Mouse (Mus musculus) embryonic facial prominence, embryonic 11.5 days (tissue): Measurements from ENCODE around the gene Olfr491. TPM values are rescaled to one million over a fixed set of nuclear protein-coding genes. Genes with fewer than 3 reads are reported as not detected.

ENCODE experiments used
- ATAC-seq: fragments of 200-750 bp; cut with Nextera tagmentation; replicated peaks from 2 replicates; pipeline ENCODE4 v1.8.0; 2017; ENCODE audit warnings: low read depth; ENCODE audit not compliant: insufficient number of reproducible peaks, low FRiP score, low TSS enrichment
- DNase-seq: peaks from one replicate; pipeline ENCODE4 v3.0.0-alpha.2; 2015; ENCODE audit warnings: low spot score
- H3K27ac ChIP-seq: fragments of 300-500 bp; sonication (generic); replicated peaks from 2 replicates; pipeline ENCODE4 v1.5.1; 2014; ENCODE audit warnings: mild to moderate bottlenecking, low read depth, low read length, control low read depth
- H3K27me3 ChIP-seq: fragments of 300-500 bp; sonication (generic); 2 replicates; pipeline ENCODE4 v1.6.1; 2014; ENCODE audit warnings: mild to moderate bottlenecking, low read length, moderate library complexity, mixed read lengths; ENCODE audit not compliant: control insufficient read depth, insufficient read depth
- H3K36me3 ChIP-seq: fragments of 300-500 bp; sonication (generic); replicated peaks from 2 replicates; pipeline ENCODE4 v1.6.1; 2014; ENCODE audit warnings: low read depth, mild to moderate bottlenecking, low read length, moderate library complexity, mixed read lengths; ENCODE audit not compliant: control insufficient read depth, insufficient read depth
- H3K4me1 ChIP-seq: fragments of 300-500 bp; sonication (generic); 2 replicates; pipeline ENCODE4 v1.6.1; 2014; ENCODE audit warnings: low read length, mixed read lengths; ENCODE audit not compliant: control insufficient read depth, insufficient read depth
- H3K4me2 ChIP-seq: fragments of 300-500 bp; sonication (generic); 2 replicates; pipeline ENCODE4 v1.6.1; 2014; ENCODE audit warnings: low read depth, mild to moderate bottlenecking, control low read depth, low read length, moderate library complexity
- H3K4me3 ChIP-seq: fragments of 300-500 bp; sonication (generic); 2 replicates; pipeline ENCODE4 v1.5.1; 2014; ENCODE audit warnings: low read depth, low read length, control low read depth
- H3K9ac ChIP-seq: fragments of 300-500 bp; sonication (generic); replicated peaks from 2 replicates; pipeline ENCODE4 v1.6.1; 2014; ENCODE audit warnings: mild to moderate bottlenecking, control low read depth, low read length
- H3K9me3 ChIP-seq: fragments of 300-500 bp; sonication (generic); replicated peaks from 2 replicates; pipeline ENCODE4 v1.6.1; 2016; ENCODE audit warnings: mild to moderate bottlenecking, low read length, inconsistent platforms, mixed read lengths; ENCODE audit not compliant: control insufficient read depth
- WGBS: fragments of 180-500 bp; shearing (Covaris S2); extraction: QIAGEN DNeasy Blood & Tissue Kit; methylation state at CpG from one replicate; pipeline ENCODE4 v1.1.7; 2014; 5-methylcytosine and 5-hydroxymethylcytosine counted together
- polyA plus RNA-seq: library from polyadenylated mRNA; unstranded; fragments of >200 nt; fragmentation: Nextera tagmentation; extraction: Ambion mirVana; gene quantifications from 2 replicates; pipeline ENCODE4 v1.2.1, GENCODE M21; 2014

Olfr491 gene
- not detected in 2 replicates for polyA plus RNA-seq

- H3K4me1 ChIP-seq: no peaks in the 10 kb centered on the region
- H3K4me2 ChIP-seq: no peak within 1 kb of the TSS
- no peaks in the 10 kb centered on the region for H3K36me3 ChIP-seq
- no peak for DNase-seq
- WGBS: 68% methylated on average over 1 of the region's 1 CpGs
- H3K9ac ChIP-seq: no peak within 1 kb of the TSS
- no peak within 1 kb of the TSS for H3K27ac ChIP-seq
- ATAC-seq: no peak
- H3K27me3 ChIP-seq: no peaks in the 10 kb centered on the region
- no peak within 1 kb of the TSS for H3K4me3 ChIP-seq
- H3K9me3 ChIP-seq: no peaks in the 10 kb centered on the region
Measured at GRCm38 (mm10) chr7:108313151-108313550, at the start of gene Olfr491. TSS of gene Olfr491 (plus strand) at chr7:108313451.

GRCm38 (mm10) chr7:108288834-108289233 is 24.4 kb upstream of the Olfr491 start, which contains the start of gene Olfr490:
TSS of gene Olfr490 (minus strand) at chr7:108288934.
- no peaks in the 10 kb centered on the region for H3K27me3 ChIP-seq
- ATAC-seq: no peak
- no peaks in the 10 kb centered on the region for H3K36me3 ChIP-seq
- H3K9ac ChIP-seq: no peak within 1 kb of the TSS
- no peaks in the 10 kb centered on the region for H3K4me1 ChIP-seq
- H3K4me3 ChIP-seq: no peak within 1 kb of the TSS
- no peak within 1 kb of the TSS for H3K4me2 ChIP-seq
- H3K27ac ChIP-seq: no peak within 1 kb of the TSS
- no peak for DNase-seq
- H3K9me3 ChIP-seq: no peaks in the 10 kb centered on the region

- no peaks in the 10 kb centered on the region for H3K27me3 ChIP-seq
- no peak within 1 kb of the TSS for H3K9ac ChIP-seq
- no peak for ATAC-seq
Measured at GRCm38 (mm10) chr7:108323574-108323973, 10.3 kb downstream of the Olfr491 start, which contains the start of gene Olfr492. TSS of gene Olfr492 (minus strand) at chr7:108323674.

GRCm38 (mm10) chr7:108346879-108347278 is 33.6 kb downstream of the Olfr491 start, which contains the start of gene Olfr493:
TSS of gene Olfr493 (minus strand) at chr7:108346979.
- Histone ChIP-seq H3K4me3 (no peak within 1 kb of the TSS), H3K36me3 (no peaks in the 10 kb centered on the region), H3K9me3 (no peaks in the 10 kb centered on the region), H3K27me3 (no peaks in the 10 kb centered on the region), H3K4me1 (no peaks in the 10 kb centered on the region), H3K9ac (no peak within 1 kb of the TSS), H3K4me2 (no peak within 1 kb of the TSS), H3K27ac (no peak within 1 kb of the TSS)
- ATAC-seq (no peak), DNase-seq (no peak)
- WGBS: 63% methylated on average over 1 of the region's 1 CpGs

More at GRCm38 (mm10) chr7:108323574-108323973, 10.3 kb downstream of the Olfr491 start, which contains the start of gene Olfr492:
- WGBS: 84% methylated on average over 2 of the region's 2 CpGs
- no peaks in the 10 kb centered on the region for H3K4me1 ChIP-seq
- no peak within 1 kb of the TSS for H3K4me3 ChIP-seq
- no peaks in the 10 kb centered on the region for H3K36me3 ChIP-seq
- no peaks in the 10 kb centered on the region for H3K9me3 ChIP-seq
- H3K4me2 ChIP-seq: no peak within 1 kb of the TSS
- DNase-seq: no peak
- H3K27ac ChIP-seq: no peak within 1 kb of the TSS

GRCm38 (mm10) chr7:108365035-108365434 is 51.8 kb downstream of the Olfr491 start, which contains the start of gene Olfr494:
TSS of gene Olfr494 (plus strand) at chr7:108365335.
- Histone ChIP-seq H3K27me3 (no peaks in the 10 kb centered on the region), H3K9me3 (no peaks in the 10 kb centered on the region), H3K4me1 (no peaks in the 10 kb centered on the region), H3K27ac (no peak within 1 kb of the TSS), H3K9ac (no peak within 1 kb of the TSS), H3K4me3 (no peak within 1 kb of the TSS), H3K4me2 (no peak within 1 kb of the TSS), H3K36me3 (no peaks in the 10 kb centered on the region)
- 80% methylated on average over 3 of the region's 3 CpGs for WGBS
- DNase-seq: no peak
- ATAC-seq: no peak

Other genes with a start within 250 kb of the Olfr491 start
- gene Olfr480, start 246.1 kb upstream of the Olfr491 start, polyA plus RNA-seq: not detected in 2 replicates
- gene Olfr481, start 233.6 kb upstream of the Olfr491 start, polyA plus RNA-seq: not detected in 2 replicates
- 0.10 TPM in 1 of 2 replicates, not detected in the other for gene Olfr482, start 215.9 kb upstream of the Olfr491 start, polyA plus RNA-seq
- 0.07 TPM in 1 of 2 replicates, not detected in the other for gene Olfr483, start 212.6 kb upstream of the Olfr491 start, polyA plus RNA-seq
- gene Olfr484, start 186.0 kb upstream of the Olfr491 start, polyA plus RNA-seq: not detected in 2 replicates
- not detected in 2 replicates for gene Olfr485, start 153.6 kb upstream of the Olfr491 start, polyA plus RNA-seq
- not detected in 2 replicates for gene Olfr486, start 140.7 kb upstream of the Olfr491 start, polyA plus RNA-seq
- gene Olfr487, start 98.8 kb upstream of the Olfr491 start, polyA plus RNA-seq: not detected in 2 replicates
- gene Olfr488, start 55.1 kb upstream of the Olfr491 start, polyA plus RNA-seq: not detected in 2 replicates
- gene Olfr490, start 24.5 kb upstream of the Olfr491 start, polyA plus RNA-seq: not detected in 2 replicates
- not detected in 2 replicates for gene Olfr492, start 10.2 kb downstream of the Olfr491 start, polyA plus RNA-seq
- gene Olfr493, start 33.5 kb downstream of the Olfr491 start, polyA plus RNA-seq: not detected in 2 replicates
- gene Olfr494, start 51.9 kb downstream of the Olfr491 start, polyA plus RNA-seq: not detected in 2 replicates
- not detected in 2 replicates for gene Olfr495, start 79.7 kb downstream of the Olfr491 start, polyA plus RNA-seq
- not detected in 2 replicates for gene Olfr497, start 107.0 kb downstream of the Olfr491 start, polyA plus RNA-seq
- not detected in 2 replicates for gene Olfr498, start 151.9 kb downstream of the Olfr491 start, polyA plus RNA-seq
- not detected in 2 replicates for gene Olfr502, start 211.6 kb downstream of the Olfr491 start, polyA plus RNA-seq
- gene Olfr503, start 231.1 kb downstream of the Olfr491 start, polyA plus RNA-seq: not detected in 2 replicates